Mouse (Mus musculus) right cerebral cortex, postnatal 36 days (tissue): ENCODE measurements at regions not wholly inside any gene's neighbourhood (a gene's known extent, or its start where the extent isn't known, plus 50 kb on each side); places are given as distances from the start of the nearest gene placed in this dataset.

Source experiments
- DNase-seq, 2 experiments: peaks; one replicate each; pipeline ENCODE4 v3.0.0; 2022; ENCODE audit warnings: low spot score in 2 of 2, mixed read lengths in 1 of 2

DNA sequence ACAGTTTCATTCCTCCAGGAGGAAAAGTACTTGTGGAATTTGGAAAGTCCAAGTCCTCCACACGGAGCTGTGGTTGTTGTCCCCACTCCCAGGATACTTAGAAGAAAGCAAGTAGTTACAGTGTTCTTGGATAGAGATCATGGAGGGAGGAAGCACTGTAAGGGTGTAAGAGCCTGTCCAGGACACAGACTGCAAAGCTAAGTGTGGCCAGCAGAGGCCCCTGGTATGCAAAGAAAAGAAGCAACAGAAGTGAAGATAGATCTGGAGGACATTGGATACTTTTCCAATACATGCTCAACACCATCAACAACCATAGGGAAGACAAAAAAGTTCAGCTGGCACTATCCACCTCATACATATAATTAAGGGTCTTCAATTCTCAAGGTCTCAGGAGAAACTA lies 197.4 kb downstream of the Meis1 start:
- DNase-seq = no peak

DNA sequence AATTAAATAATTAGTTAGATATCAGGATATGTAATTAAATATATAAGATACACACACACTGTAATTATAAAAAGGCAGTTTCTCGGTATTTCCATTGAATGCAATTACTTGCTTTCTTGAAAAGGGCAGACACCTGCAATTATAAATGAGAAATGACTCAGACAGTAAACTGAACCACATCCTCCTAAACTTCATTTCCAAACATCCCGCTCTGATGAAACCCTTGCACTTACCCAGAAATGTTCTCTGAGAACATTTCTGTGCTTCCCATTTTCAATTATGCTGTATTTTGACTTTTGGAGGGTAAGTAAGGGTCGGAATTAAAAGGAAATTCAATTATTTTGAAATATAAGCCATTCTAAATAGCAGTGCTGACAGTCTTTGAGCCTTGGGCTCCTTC lies 204.7 kb downstream of the Meis1 start:
- DNase-seq = no peak

DNA sequence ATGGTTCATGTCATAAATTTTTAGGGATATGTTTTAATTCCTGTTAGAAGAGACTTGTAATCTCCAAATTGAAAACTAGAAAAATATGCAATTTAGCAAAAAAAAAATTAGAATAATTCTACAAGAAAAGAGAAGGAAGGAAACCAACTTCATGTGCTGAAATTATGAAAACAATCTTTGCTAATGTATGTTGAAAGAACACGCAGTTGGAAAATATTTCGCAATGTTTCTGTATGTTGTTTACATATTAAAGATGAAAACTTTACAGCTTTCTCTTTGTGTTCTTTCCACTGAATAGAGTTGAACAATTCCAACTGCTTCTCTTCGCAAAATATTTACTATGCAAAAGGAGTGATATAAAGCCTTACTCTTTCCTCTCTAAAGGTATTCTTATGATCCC lies 251.3 kb downstream of the Meis1 start:
- DNase-seq = no peak

DNA sequence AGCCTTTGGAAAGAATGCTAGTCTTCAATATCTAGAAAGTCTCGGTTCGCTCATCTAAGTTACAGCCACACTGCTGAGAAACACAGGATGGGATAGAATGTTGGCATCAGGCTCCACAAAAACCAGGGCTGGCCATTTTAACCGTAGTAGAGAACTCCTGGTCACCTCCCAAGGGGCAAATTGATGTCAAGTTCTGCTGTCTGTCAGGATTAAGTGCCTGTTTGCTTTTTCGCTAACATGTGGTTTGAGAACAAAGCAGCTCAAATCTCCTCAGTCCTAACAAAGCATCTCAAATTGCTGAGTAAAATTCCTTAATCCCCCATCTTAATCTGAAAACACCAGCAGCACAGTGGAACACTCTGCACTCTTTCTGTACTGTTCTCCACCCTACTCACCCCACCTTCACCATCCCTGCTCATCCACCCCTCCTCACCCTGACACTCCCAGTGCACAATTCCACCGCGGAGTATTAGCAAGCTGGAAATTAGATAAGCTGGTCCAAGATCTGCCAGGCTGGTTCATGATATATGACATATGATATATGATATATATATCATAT lies 252.2 kb downstream of the Meis1 start:
- DNase-seq = no peak

DNA sequence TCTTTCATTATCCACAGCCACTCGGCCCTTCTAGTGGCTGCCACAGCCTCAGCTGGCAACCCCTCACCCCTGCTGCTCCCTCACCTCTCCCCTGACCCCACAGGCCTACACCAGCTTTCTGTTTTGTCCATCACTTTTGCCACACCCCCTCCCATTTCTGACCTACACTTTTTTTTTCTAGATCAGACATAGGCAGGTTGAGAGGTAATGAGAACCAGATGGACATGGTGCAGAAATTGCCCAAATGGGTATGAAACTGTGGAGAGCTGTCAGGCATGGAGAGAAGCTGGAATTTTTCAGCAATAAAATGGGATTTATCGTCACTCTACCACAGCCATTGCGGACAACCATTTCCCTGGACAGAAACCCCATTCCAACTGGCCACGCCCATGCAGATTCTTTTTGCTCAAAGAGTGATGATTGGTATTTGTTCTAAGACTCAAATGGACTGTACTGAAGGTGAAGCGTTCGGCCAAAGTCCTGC lies 260.2 kb downstream of the Meis1 start:
- DNase-seq = no peak

DNA sequence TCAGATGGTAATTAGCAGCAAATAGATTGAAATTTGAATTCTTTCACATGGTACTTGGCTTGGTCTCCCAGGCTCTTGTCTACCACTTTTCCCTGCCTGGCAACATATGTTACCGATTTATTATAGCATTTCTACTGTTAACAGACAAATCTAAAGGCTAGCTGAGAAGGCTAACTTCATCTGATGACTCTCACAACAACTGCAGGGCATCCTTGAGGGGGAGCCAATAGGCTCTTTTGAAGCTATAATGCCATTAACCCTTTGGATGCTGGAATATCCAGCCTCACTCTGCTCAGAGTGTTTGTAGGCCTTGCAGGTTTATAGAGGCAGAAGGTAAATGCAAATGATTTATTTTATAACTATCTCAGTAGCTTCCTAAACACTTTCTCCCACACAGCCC lies 262.2 kb downstream of the Meis1 start:
- DNase-seq = no peak

DNA sequence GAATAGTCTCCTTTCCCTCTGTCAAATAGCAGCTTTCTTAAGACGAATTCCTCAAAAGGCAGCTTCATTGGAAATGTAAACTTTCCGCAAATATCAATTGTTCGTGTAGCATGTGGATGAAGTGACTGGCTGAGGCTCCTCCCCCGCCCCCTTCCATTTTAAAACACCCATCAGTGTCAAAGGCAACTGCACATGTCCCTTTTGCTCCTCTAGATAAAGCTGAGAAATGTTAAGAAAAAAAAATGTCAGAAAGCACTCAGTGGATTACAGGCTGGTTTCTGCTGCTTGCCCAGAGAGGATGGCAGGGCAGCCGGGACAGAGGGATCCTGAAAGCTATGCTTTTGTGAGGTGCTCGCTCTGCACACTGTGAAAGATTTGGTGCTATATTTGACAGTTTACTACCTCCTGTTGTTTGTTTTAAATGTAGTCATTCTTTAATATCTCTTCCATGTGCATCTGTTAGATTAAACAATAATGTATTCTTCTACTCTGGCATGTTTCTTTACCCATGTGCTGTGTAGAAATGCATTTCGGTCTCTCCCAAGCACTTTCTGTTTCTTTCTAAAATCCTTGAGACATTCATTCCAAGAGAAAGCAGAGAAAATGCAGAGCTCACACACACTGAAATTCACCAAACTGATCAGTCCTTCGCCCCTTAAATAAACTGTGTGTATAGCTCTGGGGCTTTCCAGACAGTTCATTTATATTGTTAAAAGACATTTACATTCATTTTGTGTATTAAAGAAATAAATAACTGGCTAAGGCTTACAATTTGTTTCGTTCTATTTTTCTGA lies 263.9 kb downstream of the Meis1 start:
- DNase-seq = no peak

DNA sequence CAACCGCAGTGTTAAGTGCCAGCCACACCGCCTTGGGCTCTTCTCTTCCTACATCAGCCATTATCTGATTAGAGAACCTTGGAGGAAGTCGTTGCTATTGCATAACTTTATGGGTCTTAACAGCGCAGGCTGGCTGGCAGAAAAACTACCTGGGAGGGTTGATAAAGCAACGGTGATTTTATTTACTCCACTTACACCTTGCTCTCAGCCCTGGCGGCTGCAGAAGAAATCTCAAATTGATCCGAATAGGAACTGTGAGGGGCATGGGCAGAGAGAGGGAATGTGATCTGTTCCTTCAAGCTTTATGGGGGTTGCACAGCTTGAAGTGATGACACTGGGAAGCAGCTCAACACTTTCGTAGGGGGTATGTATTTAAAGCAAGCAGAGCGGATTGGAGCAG lies 264.9 kb downstream of the Meis1 start:
- DNase-seq = no peak

DNA sequence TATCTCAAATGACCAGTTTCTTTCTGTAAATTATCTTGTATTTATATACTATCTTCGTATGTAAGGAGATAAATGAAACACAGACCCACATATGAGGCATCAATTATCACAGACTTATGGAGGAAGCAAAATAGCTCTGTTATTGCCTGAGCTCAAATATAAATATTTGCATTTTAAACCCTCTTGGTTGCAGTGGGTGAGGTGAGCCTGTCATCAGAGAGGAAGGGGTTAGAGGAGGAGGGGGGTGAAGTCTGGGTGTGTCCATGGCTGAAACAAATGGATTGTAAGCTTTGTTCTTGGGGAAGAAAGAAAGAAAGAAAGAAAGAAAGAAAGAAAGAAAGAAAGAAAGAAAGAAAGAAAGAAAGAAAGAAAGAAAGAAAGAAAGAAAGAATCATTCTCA lies 265.5 kb downstream of the Meis1 start:
- no peak for DNase-seq

DNA sequence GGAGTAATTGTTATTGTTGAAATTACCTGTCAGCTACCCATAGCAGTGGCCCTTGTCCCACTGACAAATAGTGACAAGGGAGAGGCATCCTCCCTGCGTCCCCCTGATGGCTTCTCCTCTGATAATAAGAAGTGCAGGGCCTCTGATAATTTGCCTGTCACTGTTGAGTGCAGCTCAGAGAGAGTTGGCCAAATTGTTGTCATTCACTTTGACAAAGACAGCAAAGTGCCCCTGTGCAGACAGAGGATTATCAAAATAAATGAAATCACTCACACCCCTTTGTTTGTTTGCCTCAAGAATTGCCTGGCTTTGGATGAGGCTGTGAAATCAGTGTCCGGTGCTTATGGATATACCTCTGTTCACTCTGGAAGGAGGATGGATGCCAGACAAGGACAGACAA lies 266.3 kb downstream of the Meis1 start:
- no peak for DNase-seq

DNA sequence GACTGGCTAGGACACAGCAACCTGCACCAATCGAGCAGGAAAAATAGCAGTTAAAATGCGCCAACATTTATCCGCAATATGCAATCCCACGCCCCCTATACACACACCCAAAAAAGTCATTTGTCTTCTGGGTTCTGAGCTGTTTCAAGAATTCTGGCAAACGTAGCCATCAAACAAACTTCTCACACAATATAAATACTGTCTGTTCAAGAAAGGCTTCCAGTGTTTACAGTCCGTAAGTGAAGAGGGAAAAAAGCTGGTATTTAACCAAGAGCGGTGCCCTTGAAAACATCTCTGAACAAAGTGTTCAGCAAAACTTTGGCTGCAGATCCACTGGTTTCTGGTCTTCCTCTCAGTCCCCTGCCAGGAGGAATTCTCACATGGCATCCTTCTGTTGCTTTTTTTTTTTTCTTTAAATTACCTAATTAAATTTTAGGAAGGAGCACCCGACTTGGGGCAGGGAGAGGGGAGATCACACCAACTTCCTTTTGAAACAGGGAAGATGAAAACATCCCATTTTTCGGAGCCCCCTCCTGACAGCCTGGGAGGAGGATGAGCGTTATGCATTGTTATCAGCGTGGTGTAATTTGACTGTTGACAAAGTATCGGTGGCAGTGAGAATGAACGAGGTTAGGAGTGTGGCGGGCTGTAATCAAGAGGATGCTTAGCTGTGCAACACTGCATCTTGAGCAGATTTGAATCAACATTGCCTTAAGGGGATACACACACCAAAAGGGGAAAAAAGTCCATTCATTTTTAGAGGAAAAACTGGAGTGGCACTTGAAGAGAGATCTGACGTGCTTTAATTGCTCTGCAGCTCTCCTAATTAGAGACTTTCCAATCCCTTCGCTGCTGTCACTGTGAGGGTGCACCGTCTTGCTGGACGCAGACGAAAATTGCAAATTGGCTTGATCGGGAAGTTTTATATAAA lies 267.6 kb downstream of the Meis1 start:
- DNase-seq = no peak

DNA sequence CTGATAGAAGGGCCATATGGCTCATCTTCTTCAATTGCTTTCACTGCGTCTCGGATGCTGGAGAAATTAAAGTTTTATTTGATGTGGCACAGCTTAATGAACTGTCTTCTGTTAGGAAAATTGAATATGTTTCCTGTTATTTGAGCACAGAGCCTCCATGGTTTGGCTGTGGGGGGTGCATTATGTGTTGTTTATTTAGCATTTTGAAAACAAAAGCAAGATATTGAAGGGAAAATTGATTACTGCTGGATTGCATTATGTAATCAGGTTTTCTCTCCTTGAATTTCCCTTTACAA lies 268.8 kb downstream of the Meis1 start:
- DNase-seq = no peak

DNA sequence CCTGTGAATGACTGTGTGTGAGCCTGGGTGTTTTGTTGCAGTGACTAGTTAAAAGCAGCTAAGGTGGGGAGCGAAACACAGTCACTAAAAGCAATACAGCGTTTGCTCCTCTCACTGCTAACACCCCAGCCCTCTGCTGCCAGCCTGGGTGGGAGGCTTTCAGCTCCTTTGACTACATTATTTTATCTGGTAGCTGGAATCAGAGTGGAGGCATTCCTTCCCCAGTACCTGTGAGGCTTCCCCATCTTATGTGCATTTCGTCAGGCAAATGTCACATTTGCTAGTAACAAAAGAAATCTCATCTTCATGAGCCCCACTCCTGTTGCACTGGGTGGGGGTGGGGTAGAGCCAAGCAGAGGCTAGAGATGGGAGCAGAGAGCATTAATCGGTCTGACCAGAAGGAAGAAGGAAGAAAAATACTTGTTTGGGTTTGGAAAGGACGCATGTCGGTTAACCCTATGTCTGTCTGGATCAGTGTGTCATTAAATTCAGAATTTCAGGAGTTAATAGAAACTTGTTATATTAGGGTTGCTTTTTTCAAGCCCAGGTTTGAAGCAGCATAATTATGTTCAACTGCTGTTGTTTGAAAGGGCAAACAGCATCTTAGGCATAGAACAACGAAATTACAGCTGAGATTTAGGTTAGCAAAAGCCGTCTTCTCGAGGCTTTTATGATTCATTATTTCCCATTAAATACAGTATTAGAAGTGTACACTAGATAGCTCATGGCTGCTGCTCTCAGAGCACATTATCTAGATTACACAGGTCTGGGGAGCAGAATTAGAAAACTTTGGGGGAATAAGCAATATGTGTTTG lies 269.3 kb downstream of the Meis1 start:
- no peak for DNase-seq

DNA sequence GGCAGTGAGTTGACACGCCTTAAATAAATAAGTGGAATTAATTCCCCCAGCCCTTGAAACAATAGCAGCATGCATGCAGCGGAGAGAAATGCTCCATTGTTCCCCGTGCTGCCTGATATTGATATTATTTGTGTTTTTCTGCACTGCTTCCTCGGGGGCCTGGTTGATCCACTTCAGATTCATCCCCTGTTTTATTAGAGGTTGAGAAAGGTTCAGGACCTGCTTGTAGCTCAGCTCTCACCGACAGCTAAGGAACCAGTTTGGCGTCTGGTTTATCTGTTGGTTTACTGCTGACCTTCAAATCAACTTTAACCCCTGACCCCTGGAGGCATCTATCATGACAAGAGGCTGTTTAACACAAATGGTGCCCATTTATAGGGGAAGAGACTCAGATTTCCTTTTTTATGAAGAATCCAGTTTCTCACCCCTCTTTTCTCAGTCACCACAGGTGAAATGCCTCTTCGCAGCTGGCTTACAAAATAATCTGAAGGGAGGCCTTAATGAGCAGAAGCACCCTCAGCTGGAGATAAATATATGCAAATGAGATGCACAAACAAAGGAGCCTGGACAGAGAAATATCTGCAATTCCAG lies 270.8 kb downstream of the Meis1 start:
- DNase-seq = no peak

DNA sequence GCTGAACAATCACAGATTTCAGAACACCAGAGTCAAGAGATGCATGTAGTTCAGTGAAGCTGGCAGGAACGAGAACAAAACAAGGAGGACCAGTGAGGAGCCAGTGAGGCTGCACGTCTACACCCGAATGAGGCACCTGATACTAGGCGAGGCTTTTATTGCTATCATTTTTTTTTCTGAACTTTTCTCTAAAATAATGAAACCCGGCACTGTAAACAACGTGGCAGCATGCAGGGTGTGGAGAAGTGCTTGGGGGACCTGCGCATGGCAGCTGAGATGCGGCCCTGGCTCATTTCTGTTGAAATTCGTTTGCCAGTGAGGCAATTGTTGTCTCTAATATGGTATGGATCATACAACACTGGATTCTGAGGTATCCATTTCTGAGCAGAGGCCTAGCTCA lies 271.4 kb downstream of the Meis1 start:
- no peak for DNase-seq

DNA sequence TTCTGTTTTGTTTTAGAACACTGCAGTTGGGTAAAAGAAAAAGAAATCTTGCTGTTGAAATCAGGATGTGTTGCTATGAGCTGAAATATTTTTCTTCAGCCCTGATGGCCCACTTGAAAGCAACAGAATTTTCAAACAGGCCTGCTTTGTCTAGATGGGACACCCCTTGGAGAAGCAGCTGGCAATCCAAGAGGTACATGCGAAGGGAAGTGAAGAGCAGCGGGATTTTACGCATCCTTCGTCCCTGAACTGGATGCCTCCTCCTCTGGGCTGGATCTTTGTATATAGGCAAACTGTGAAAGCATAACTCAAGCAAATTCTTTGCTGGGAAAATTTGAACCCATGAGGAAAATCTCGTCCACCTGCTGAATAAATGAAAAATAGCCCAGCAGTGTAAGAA lies 272.3 kb downstream of the Meis1 start:
- no peak for DNase-seq

DNA sequence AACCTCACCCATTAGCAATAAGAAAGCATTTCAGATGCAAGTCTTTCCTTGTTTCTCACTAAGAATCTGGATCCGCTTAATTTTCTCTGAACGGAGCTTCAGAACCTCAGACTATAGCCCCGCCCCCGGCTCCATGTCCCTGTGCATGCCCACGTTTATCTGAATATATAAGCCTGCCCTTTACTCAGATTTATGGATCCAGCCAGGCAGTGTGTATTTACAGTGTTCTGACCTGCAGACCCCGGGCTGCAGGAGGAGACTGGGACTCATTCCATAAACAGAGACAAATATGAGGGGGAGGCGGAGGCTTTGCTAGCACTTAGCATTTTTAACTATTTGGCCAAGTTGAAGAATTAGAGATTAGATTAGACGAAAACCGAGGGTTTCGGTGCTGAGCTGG lies 272.9 kb downstream of the Meis1 start:
- no peak for DNase-seq

DNA sequence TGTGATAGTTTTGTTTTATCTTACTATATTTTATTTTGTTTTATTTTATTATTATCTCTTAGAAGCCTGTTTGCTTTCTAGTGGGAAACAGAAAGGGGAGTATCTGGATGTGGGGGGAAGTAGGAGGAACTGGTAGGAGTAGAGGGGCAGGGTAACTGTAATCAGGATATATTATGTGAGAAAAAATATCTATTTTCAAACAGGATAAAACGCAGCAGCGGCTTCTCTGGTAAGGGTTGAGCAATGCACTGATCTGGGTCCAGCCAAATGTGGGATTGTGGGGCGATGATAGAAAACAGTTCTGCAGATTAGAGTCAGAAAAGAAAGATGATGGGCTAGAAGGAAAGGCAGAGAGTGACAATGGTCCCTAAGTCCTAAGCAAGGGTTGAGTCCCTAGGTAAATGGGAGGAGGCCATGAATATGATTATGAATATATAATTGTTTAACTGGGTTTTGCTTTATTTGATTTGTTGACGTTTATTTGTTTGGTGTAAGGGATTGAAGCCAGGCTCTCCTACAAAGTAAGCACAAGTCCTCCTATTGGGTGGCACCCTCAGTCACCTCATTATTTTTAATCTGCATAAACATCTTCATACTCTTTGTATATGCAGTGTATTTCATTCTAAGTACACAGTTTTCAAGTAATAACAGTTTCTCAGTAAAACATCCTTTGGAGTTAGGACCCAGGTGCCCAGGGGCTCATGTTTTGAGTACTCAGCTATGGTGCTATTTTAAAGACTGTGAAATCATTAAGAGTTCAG lies 283.7 kb downstream of the Meis1 start:
- no peak for DNase-seq

DNA sequence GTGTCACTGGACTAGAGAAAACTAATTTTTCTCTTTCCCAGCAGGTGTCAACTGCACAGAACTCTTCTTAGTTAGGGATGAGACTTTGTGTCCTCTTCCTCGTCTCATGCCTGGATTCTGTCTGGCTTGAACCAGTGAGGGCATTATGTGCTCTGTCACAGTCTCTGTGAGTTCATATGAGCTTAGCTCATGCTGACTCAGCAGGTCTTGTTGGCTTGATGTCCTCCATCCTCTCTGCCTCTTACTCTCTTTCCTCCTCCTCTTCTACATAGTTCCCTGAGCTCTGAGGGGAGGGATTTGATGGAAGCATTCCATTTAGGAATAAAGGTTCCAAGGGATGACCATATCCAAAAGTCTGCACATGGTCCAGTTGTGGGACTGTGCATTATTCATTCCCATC lies 284.7 kb downstream of the Meis1 start:
- DNase-seq = no peak

DNA sequence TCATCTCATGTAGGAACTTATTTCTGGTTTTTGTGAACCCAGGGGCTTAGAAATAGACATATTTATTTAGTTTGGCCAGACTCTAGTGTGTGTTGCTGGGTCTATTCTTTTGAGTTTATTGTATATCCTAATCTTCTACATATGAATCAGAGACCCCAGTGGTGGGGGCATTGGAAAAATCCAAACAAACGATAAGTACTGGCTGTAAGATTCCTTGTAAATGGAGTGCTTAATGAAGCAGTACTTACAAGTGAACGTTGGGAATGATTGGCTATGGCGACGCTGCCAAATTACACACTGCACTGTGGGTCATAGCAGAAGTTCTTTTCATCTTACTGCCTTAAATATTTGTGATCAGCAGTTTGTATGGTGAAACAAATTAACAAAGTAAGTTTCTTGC lies 289.0 kb downstream of the Meis1 start:
- DNase-seq = no peak

DNA sequence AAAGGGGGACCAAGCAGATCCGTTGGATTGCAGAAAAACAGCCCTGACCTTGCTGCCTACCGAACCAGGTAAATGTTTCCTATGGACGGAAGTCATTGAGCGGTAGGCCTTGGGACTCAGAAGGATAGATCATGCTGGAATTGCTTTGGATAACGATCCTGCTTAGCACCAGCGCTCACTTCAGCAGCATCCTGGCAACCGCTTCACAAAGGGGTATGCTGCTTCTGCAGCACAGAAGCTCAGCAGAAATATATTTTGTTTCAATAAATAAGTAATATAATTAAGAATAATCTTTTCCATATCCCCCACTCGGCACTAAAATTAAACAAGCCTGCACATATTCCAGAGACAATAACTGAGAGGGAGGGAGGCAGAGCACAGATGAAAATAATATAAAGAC lies 296.0 kb downstream of the Meis1 start:
- DNase-seq = no peak
